Mouse (Mus musculus) monocyte, adult 5-6 weeks (primary cell): ENCODE data around the gene Fbxw10. TPM values are rescaled to one million over a fixed set of nuclear protein-coding genes. Genes with fewer than 3 reads are reported as not detected.

ENCODE experiments used
- total RNA-seq: library from RNA; stranded (forward); fragments of 200-1000, 200-491, 200-594 nt; gene quantifications from 3 replicates; pipeline ENCODE4 v1.2.3, GENCODE M21; 2017

The Fbxw10 gene
- total RNA-seq, 1 experiment from 2014 or later: 2.6 TPM

Other genes with a start within 250 kb of the Fbxw10 start
- 1.3 to 6.4 TPM (median 4.1 TPM) in 3 replicates for gene Lrrc75a, start 198.5 kb upstream of the Fbxw10 start, total RNA-seq
- gene Mmgt2, start 198.4 kb upstream of the Fbxw10 start, total RNA-seq: 11.6 to 45.4 TPM (median 31.4 TPM) in 3 replicates
- gene Zfp287, start 115.2 kb upstream of the Fbxw10 start, total RNA-seq: 4.4 to 15.7 TPM (median 5.0 TPM) in 3 replicates
- gene Gm10428, start 94.0 kb upstream of the Fbxw10 start, total RNA-seq: not detected in 3 replicates
- gene Zfp286, start 57.6 kb upstream of the Fbxw10 start, total RNA-seq: 3.0 TPM in 1 of 3 replicates, not detected in the others
- 5.9 to 8.1 TPM (median 7.3 TPM) in 3 replicates for gene Trim16, start 26.8 kb upstream of the Fbxw10 start, total RNA-seq
- 23.5 to 32.7 TPM (median 30.7 TPM) in 3 replicates for gene Tvp23b, start 32.4 kb downstream of the Fbxw10 start, total RNA-seq
- gene Cdrt4, start 104.1 kb downstream of the Fbxw10 start, total RNA-seq: 2.3 TPM in 1 of 3 replicates, not detected in the others
- not detected in 3 replicates for gene Tekt3, start 214.6 kb downstream of the Fbxw10 start, total RNA-seq